Mouse (Mus musculus) cortical plate, adult 2 months (tissue): ENCODE data around the gene Il15ra. TPM values are rescaled to one million over a fixed set of nuclear protein-coding genes. Genes with fewer than 3 reads are reported as not detected.

ENCODE experiments used
- H3K27ac ChIP-seq: fragments of 200-500 bp; 2 replicates; pipeline ENCODE4 v1.5.1; 2012; ENCODE audit warnings: low read length, control low read depth, inconsistent platforms; ENCODE audit not compliant: insufficient read depth
- H3K4me1 ChIP-seq: fragments of 200-500 bp; 2 replicates; pipeline ENCODE4 v1.6.1; 2011; ENCODE audit warnings: low read length; ENCODE audit not compliant: control insufficient read depth, insufficient read depth
- H3K4me3 ChIP-seq: fragments of 200-500 bp; 2 replicates; pipeline ENCODE4 v1.5.1; 2011; ENCODE audit warnings: mild to moderate bottlenecking, low read length, control low read depth; ENCODE audit not compliant: insufficient read depth
- CTCF ChIP-seq: fragments of 200-500 bp; IDR thresholded peaks from 2 replicates; pipeline ENCODE4 v1.5.1; 2011; ENCODE audit warnings: mild to moderate bottlenecking, control low read depth, low read length; ENCODE audit not compliant: insufficient read depth; ENCODE audit errors: extremely low read depth
- POLR2A ChIP-seq: fragments of 200-500 bp; IDR thresholded peaks from 2 replicates; pipeline ENCODE4 v1.6.1; 2011; ENCODE audit warnings: mild to moderate bottlenecking, low read length, control low read depth; ENCODE audit not compliant: insufficient read depth; ENCODE audit errors: extremely low read depth
- polyA plus RNA-seq: library from polyadenylated mRNA; depleted of rRNA; stranded (reverse); fragments of >200 nt; gene quantifications from 2 replicates; pipeline ENCODE4 v1.2.3, GENCODE M21; 2012

The Il15ra gene
- polyA plus RNA-seq, 1 experiment, result 21.7 TPM

- peaks cover 1% of the 10 kb centered on the region for H3K4me1 ChIP-seq
- H3K4me3 ChIP-seq, result no peak overlapping the region
- TF ChIP-seq POLR2A (no peak), CTCF (no peak)
- H3K27ac ChIP-seq, result no peak overlapping the region
Observed at GRCm38 (mm10) chr2:11729091-11729490, 24.0 kb downstream of the Il15ra start.

DNA sequence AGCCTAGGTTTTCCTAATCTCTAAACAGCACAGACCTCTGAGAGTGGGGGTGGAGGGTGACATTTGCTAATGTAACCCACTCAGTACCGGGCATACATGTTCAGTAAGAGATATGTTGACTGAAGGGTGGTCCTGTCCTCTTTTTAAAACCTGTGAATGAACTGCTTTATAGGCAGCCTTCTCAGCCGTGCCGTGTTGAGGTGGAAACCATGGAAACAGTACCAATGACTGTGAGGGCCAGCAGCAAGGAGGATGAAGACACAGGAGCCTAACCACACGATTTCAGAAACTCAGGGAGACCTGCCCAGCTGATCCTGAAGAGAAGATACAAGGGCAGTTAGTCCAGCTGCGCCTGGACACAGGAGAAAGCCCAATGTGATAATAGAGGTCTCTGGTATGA, 27.9 kb downstream of the Il15ra start:
- TF ChIP-seq CTCF (no peak), POLR2A (no peak)
- peaks cover 1% of the 10 kb centered on the region for H3K4me1 ChIP-seq
- H3K4me3 ChIP-seq, result no peak overlapping the region
- no peak overlapping the region for H3K27ac ChIP-seq

DNA sequence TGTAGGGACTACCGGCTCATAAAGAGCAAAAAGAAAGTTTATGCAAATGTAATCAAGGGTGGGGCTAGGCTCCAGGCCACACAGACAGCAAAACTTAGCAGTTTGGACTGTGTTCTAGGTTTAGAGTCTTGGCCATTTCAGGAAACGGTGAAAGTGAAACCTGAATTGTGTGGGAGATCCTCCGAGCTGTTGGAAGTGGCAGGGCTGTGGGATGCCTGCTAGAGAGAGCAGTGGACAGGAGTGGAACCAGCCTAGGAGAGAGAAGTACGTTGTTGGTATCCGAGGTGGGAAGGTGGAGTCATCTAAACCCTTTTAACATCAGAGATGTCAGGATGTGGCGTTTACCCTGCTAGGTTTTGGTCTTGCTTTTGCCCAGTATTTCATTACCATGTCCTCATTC, 30.8 kb downstream of the Il15ra start:
- TF ChIP-seq CTCF (no peak), POLR2A (no peak)
- Histone ChIP-seq H3K27ac (no peak overlapping the region), H3K4me1 (peaks cover 1% of the 10 kb centered on the region), H3K4me3 (no peak overlapping the region)

DNA sequence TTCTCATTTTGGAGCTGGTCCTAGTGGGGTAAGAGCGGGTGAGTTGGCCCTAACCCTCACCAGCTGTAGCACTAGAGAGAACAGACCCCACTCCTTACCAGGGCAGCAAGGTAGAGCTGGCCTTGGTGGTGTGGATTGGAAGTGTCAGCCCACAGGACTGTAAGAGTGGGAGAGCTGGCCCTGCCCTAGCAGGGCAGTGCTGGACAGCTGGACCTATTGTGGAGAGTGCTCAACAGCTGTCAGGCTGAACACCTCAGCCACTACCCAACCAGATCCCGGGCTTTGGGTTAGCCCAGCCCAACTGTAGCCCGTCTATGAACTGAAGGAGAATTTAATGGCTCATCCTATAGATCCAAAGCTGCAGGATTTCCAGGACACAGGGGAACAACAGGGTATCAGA, 33.7 kb downstream of the Il15ra start:
- no peak overlapping the region for H3K4me3 ChIP-seq
- no peaks in the 10 kb centered on the region for H3K4me1 ChIP-seq
- H3K27ac ChIP-seq, result no peak overlapping the region
- no peak for TF ChIP-seq CTCF

- Histone ChIP-seq H3K4me3 (no peak overlapping the region), H3K4me1 (no peaks in the 10 kb centered on the region), H3K27ac (no peak overlapping the region; the same call in 1 of the 2 replicates)
- TF ChIP-seq CTCF (no peak), POLR2A (no peak)
Observed at GRCm38 (mm10) chr2:11739516-11740051, 34.5 kb downstream of the Il15ra start.

DNA sequence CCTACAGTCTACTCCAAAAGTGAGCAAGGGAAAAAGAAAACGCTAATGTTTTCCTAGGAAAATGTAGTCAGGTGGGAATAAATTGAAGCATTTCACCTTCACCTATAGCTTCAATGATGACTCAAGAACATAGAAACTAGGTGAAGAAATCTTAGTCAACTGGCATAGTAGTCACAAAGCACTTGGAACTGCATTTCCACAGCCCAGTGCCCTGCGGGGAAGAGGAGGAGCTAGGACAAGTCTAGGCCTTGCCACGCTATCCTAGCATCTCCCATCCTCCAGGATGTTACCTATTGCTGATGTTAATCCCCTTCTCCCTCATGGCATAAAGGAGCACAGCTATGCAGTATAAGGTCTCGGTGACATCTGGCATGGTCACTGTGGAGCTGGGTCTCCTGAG, 57.5 kb downstream of the Il15ra start:
- TF ChIP-seq CTCF (no peak), POLR2A (no peak)
- Histone ChIP-seq H3K27ac (no peak overlapping the region), H3K4me3 (no peak overlapping the region), H3K4me1 (peaks cover 4% of the 10 kb centered on the region; the same call in 1 of the 2 replicates)

DNA sequence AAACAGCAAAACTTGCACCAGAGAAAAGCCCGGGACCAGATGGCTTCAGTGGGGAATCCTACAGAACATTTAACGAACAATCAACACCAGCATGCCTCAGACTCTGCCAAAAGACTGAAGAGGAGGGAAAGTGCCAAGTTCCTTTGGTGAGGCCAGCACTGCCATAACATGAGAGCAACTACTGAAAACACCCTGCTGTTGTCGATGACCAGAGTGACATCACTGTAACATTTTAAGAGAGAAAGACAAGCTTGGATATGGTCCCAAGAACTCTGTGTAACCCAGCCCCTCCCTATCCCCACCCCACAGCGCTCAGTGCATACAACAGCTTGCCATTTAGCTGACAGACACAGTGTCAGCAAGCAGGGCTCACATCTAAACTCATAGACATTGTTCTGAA, 60.6 kb downstream of the Il15ra start:
- no peak for TF ChIP-seq POLR2A
- Histone ChIP-seq H3K4me3 (no peak overlapping the region), H3K27ac (no peak overlapping the region), H3K4me1 (peaks cover 4% of the 10 kb centered on the region; the same call in 1 of the 2 replicates)

DNA sequence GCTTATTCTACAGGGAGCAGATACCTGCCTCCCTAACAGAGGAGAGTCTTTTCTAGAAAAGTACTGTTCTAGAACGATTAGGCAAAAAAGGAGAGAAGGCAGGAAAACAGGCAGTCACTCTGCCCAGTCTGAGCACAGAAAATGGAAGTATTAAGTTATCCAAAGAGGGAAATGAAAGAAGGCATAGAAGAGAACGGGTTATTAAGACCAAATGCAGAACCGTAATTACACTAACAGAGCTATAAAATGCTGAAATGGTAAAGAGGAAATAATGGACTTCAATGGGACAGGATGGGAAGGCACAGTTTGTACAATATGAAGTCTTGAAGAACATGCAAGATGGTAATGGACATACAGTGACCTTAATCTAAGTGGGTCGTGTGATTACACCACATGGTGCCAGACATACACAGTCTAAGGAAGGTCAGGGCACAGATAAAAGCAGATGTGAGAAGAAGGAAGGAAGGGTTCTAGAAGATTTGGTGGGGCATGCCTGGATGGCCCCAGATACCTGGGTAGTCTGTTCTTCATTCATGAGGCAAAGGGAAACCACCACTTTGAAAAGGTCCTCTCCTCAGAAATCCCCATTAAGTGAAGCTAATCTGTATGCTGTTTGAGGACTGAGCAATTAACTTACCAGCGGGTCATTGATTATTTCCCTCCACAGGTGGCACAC, 61.5 kb downstream of the Il15ra start:
- H3K27ac ChIP-seq, result no peak overlapping the region
- H3K4me3 ChIP-seq, result no peak overlapping the region
- H3K4me1 ChIP-seq, result peaks cover 7% of the 10 kb centered on the region
- no peak for TF ChIP-seq CTCF

DNA sequence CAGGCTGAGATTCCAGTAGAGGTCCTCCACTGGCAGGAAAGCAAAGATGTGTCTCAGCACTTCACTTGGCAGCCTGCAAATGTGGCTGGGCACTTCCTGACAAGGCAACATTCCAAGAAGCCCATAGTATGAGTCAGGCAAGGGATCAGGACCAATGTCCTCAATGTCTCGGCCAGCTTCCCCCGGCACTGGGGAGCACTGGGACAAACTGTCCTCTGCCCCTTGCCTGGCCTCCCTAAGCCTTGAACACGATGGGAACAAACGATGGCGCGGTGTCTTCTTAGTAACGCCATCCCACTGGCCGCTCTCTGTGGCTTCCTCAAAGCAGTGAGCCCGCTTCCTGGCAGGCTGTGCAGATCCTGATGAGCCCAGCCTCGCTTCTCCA, 62.1 kb downstream of the Il15ra start:
- Histone ChIP-seq H3K4me1 (peaks cover 7% of the 10 kb centered on the region), H3K4me3 (no peak overlapping the region), H3K27ac (no peak overlapping the region)
- TF ChIP-seq POLR2A, result no peak
- TF ChIP-seq CTCF, result no peak

GRCm38 (mm10) chr2:11771701-11772100, 66.6 kb downstream of the Il15ra start:
- Histone ChIP-seq H3K4me3 (no peak overlapping the region), H3K27ac (no peak overlapping the region), H3K4me1 (peaks cover 6% of the 10 kb centered on the region)
- TF ChIP-seq CTCF (no peak), POLR2A (no peak)
